Mouse (Mus musculus) forebrain, embryonic 14.5 days (tissue): ENCODE results near the gene Dcaf5. TPM values are rescaled to one million over a fixed set of nuclear protein-coding genes. Genes with fewer than 3 reads are reported as not detected.

Experiments used
- ATAC-seq: fragments of 200-750 bp; cut with Nextera tagmentation; 2 replicates; pipeline ENCODE4 v1.8.0; 2017; ENCODE audit warnings: mild to moderate bottlenecking, moderate library complexity
- DNase-seq: peaks from one replicate; pipeline ENCODE4 v3.0.0-alpha.2; 2015; ENCODE audit warnings: low spot score
- H3K27ac ChIP-seq: fragments of 300-500 bp; sonication (generic); 2 replicates; pipeline ENCODE4 v1.5.1; 2014; ENCODE audit warnings: low read depth, mild to moderate bottlenecking, control low read depth, low read length, moderate library complexity
- H3K27me3 ChIP-seq: fragments of 300-500 bp; sonication (generic); replicated peaks from 2 replicates; pipeline ENCODE4 v1.6.1; 2014; ENCODE audit warnings: low read length, control low read depth, mixed read lengths; ENCODE audit not compliant: control insufficient read depth, insufficient read depth
- H3K36me3 ChIP-seq: fragments of 300-500 bp; sonication (generic); 2 replicates; pipeline ENCODE4 v1.6.1; 2014; ENCODE audit warnings: low read length, control low read depth; ENCODE audit not compliant: control insufficient read depth, insufficient read depth
- H3K4me1 ChIP-seq: fragments of 300-500 bp; sonication (generic); 2 replicates; pipeline ENCODE4 v1.6.1; 2014; ENCODE audit warnings: antibody characterized with exemption, low read length, control low read depth; ENCODE audit not compliant: control insufficient read depth, insufficient read depth
- H3K4me2 ChIP-seq: fragments of 300-500 bp; sonication (generic); 2 replicates; pipeline ENCODE4 v1.6.1; 2014; ENCODE audit warnings: mild to moderate bottlenecking, control low read depth, low read length
- H3K4me3 ChIP-seq: fragments of 300-500 bp; sonication (generic); 2 replicates; pipeline ENCODE4 v1.5.1; 2014; ENCODE audit warnings: low read depth, low read length, control low read depth
- H3K9ac ChIP-seq: fragments of 300-500 bp; sonication (generic); 2 replicates; pipeline ENCODE4 v1.6.1; 2014; ENCODE audit warnings: mild to moderate bottlenecking, low read length, control low read depth, moderate library complexity
- H3K9me3 ChIP-seq: fragments of 300-500 bp; sonication (generic); replicated peaks from 2 replicates; pipeline ENCODE4 v1.6.1; 2016; ENCODE audit warnings: low read length, control low read depth, mixed read lengths; ENCODE audit not compliant: control insufficient read depth
- WGBS: fragments of 180-500 bp; shearing (Covaris S2); extraction: QIAGEN DNeasy Blood & Tissue Kit; methylation state at CpG from one replicate; pipeline ENCODE4 v1.1.7; 2014; 5-methylcytosine and 5-hydroxymethylcytosine counted together
- polyA plus RNA-seq: library from polyadenylated mRNA; unstranded; fragments of >200 nt; fragmentation: Nextera tagmentation; extraction: Ambion mirVana; gene quantifications from 2 replicates; pipeline ENCODE4 v1.2.1, GENCODE M21; 2014

The Dcaf5 gene
- polyA plus RNA-seq, 1 experiment from 2014 or later: 17.7 TPM

GRCm38 (mm10) chr12:80396397-80396796 is 40.0 kb downstream of the Dcaf5 start:
- 76% methylated on average over 6 of the region's 6 CpGs for WGBS
- no peaks in the 10 kb centered on the region for H3K4me1 ChIP-seq

DNA sequence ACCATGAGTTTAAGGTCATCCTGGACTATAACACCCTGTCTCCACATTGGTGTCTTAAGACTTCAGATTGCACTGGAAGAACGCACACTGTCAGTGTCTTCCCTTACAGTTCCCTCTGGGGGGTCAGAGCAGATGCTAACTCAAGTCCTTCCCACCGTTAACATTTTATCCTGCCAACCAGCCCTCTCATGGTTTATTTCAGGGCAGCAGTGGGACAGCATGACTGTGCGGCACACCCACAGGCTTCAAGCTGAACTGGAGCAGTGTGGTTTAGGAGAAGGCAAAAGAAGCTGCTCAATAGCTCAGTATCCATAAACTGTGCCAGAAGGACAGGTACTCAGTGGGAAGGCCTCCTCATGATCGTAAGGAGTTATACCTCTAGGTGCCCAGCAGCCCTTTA is 41.1 kb downstream of the Dcaf5 start:
- no peak for ATAC-seq
- WGBS: 95% methylated on average over 4 of the region's 4 CpGs

More at GRCm38 (mm10) chr12:80396397-80396796, 40.0 kb downstream of the Dcaf5 start:
- Histone ChIP-seq H3K9me3 (no peaks in the 10 kb centered on the region), H3K4me3 (no peak overlapping the region), H3K27me3 (no peaks in the 10 kb centered on the region), H3K9ac (no peak overlapping the region), H3K4me2 (no peak overlapping the region), H3K36me3 (peaks cover 47% of the 10 kb centered on the region), H3K27ac (no peak overlapping the region)
- ATAC-seq: no peak
- DNase-seq: no peak

DNA sequence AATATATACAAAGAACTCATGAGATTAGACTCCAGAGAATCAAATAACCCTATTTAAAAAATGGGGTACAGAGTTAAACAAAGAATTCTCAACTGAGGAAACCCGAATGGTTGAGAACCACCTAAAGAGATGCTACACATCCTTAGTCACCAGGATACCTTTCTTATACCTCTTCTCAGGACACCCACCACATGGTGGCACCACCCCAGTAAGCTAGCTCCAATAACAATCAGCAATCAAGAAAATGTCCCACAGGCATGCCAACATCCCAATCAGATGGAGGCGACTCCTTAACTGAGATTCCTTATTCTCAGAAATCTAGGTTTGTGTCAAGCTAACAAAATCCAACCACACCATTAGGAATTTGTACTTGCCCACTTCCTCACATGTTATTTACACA is 42.4 kb downstream of the Dcaf5 start:
- Histone ChIP-seq H3K4me3 (no peak overlapping the region), H3K9ac (no peak overlapping the region), H3K27ac (no peak overlapping the region), H3K4me2 (no peak overlapping the region), H3K36me3 (peaks cover 47% of the 10 kb centered on the region), H3K9me3 (no peaks in the 10 kb centered on the region), H3K4me1 (no peaks in the 10 kb centered on the region), H3K27me3 (no peaks in the 10 kb centered on the region)
- ATAC-seq (no peak), DNase-seq (no peak)
- 91% methylated on average over 2 of the region's 2 CpGs for WGBS

More for the DNA sequence above, 41.1 kb downstream of the Dcaf5 start:
- Histone ChIP-seq H3K4me2 (no peak overlapping the region), H3K4me1 (no peaks in the 10 kb centered on the region), H3K27me3 (no peaks in the 10 kb centered on the region), H3K9me3 (no peaks in the 10 kb centered on the region), H3K9ac (no peak overlapping the region), H3K36me3 (peaks cover 47% of the 10 kb centered on the region), H3K4me3 (no peak overlapping the region), H3K27ac (no peak overlapping the region)
- DNase-seq: no peak

DNA sequence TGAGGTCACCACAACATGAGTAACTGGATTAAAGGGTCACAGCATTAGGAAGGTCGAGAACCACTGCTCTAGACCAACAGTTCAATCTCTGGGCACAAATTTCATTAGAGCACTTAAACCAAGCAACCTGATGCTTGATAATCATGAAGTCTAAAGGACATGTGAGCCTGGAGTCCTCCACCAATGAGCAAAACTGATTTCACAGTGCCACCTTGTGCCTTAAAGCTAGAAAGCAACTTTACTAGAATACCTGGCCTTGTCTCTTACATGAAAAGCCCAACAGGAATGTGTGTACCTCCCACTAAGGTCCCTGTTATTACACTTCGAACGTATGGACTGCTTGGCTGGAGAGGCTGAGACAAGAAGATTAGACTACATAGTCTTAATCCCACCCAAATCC is 47.0 kb downstream of the Dcaf5 start:
- Histone ChIP-seq H3K4me3 (no peak overlapping the region), H3K9ac (no peak overlapping the region), H3K36me3 (peaks cover 13% of the 10 kb centered on the region; the same call in 1 of the 2 replicates), H3K4me2 (no peak overlapping the region), H3K27ac (no peak overlapping the region), H3K9me3 (no peaks in the 10 kb centered on the region), H3K4me1 (no peaks in the 10 kb centered on the region), H3K27me3 (no peaks in the 10 kb centered on the region)
- WGBS: 57% methylated on average over 3 of the region's 3 CpGs
- ATAC-seq (no peak), DNase-seq (peak; percentile 72)

GRCm38 (mm10) chr12:80387326-80387725 is 49.1 kb downstream of the Dcaf5 start:
- Histone ChIP-seq H3K9ac (no peak overlapping the region), H3K9me3 (no peaks in the 10 kb centered on the region), H3K36me3 (peaks cover 14% of the 10 kb centered on the region; the same call in 1 of the 2 replicates), H3K4me2 (no peak overlapping the region), H3K27me3 (no peaks in the 10 kb centered on the region), H3K4me1 (no peaks in the 10 kb centered on the region), H3K4me3 (no peak overlapping the region), H3K27ac (no peak overlapping the region)
- no peak for ATAC-seq
- WGBS: 92% methylated on average over 5 of the region's 5 CpGs
- DNase-seq: no peak

DNA sequence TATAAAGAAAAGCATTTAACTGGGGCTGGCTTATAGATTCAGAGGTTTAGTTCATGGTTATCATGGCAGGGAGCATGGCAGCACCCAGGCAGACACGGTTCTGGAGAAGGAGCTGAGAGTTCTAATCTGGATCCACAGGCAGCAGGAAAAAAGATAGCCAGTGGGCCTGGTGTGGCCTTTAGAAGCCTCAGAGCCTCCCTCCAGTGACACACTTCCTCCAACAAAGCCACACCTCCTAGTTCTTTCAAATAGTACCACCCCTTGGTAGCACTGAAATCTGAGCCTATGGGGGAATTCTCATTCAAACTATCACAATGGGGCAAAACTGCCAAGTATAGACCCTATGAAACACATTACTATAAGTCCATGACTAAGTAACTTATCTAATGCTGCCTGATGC is 51.0 kb downstream of the Dcaf5 start:
- no peak overlapping the region for H3K4me2 ChIP-seq
- ATAC-seq: no peak

GRCm38 (mm10) chr12:80383478-80383877 is 52.9 kb downstream of the Dcaf5 start:
- Histone ChIP-seq H3K9ac (no peak overlapping the region), H3K9me3 (no peaks in the 10 kb centered on the region), H3K4me3 (no peak overlapping the region), H3K36me3 (0 out of 2 replicates have a peak, but pooled peaks cover 8% of the 10 kb centered on the region), H3K27me3 (no peaks in the 10 kb centered on the region), H3K4me1 (peaks cover 4% of the 10 kb centered on the region; the same call in 1 of the 2 replicates), H3K27ac (no peak overlapping the region), H3K4me2 (no peak overlapping the region)
- no peak for DNase-seq
- no peak for ATAC-seq
- 90% methylated on average over 8 of the region's 8 CpGs for WGBS

More for the DNA sequence above, 51.0 kb downstream of the Dcaf5 start:
- Histone ChIP-seq H3K4me3 (no peak overlapping the region), H3K9ac (no peak overlapping the region), H3K36me3 (0 out of 2 replicates have a peak, but pooled peaks cover 11% of the 10 kb centered on the region), H3K27me3 (no peaks in the 10 kb centered on the region), H3K27ac (no peak overlapping the region), H3K4me1 (no peaks in the 10 kb centered on the region), H3K9me3 (no peaks in the 10 kb centered on the region)
- 79% methylated on average over 1 of the region's 1 CpGs for WGBS
- no peak for DNase-seq

DNA sequence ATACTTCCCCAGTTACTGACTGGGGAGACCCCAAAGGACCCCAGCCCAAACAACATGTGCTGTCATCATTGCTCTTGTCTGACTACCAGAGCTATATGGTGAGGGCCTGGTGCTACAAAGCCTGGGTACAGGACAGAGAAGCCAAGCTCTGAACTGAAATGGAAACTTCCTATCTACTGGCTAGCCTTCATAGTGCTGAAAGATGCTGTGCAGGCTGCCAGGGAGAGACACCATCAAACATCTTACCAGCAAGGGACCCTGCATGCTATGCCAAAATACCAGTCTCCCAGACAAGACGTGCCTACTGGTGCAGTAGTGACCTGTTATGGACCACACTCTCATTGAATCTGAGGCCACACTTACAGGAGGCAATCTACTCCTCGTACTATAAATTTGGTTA is 53.6 kb downstream of the Dcaf5 start:
- 91% methylated on average over 2 of the region's 2 CpGs for WGBS
- H3K4me3 ChIP-seq: no peak overlapping the region
- ATAC-seq (no peak), DNase-seq (no peak)
- peaks cover 4% of the 10 kb centered on the region; the same call in 1 of the 2 replicates for H3K4me1 ChIP-seq
- H3K4me2 ChIP-seq: no peak overlapping the region
- H3K27ac ChIP-seq: no peak overlapping the region
- H3K9me3 ChIP-seq: no peaks in the 10 kb centered on the region
- no peaks in the 10 kb centered on the region for H3K27me3 ChIP-seq
- H3K36me3 ChIP-seq: 0 out of 2 replicates have a peak, but pooled peaks cover 8% of the 10 kb centered on the region
- no peak overlapping the region for H3K9ac ChIP-seq

DNA sequence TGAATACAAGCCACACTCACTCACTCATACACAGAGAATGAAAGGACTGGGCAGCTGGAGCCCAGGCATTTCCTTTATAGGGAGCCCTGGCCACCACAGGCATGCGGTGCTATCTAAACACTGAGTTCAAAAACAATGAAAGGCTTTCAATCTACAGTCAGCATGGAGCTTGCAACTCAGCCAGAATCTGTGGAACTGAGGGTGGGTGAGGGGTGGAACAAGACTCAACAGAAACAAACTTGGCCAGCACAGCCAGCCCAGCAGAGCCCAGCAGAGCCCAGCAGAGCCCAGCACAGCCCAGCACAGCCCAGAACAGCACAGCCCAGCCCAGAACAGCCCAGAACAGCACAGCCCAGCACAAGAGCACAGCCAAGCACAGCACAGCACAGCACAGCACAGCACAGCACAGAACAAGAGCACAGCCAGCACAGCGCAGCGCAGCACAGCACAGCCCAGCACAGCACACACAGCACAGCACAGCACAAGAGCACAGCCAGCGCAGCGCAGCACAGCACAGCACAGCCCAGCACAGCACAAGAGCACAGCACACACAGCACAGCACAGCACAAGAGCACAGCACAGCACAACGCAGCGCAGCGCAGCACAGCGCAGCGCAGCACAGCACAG is 56.5 kb downstream of the Dcaf5 start:
- H3K27ac ChIP-seq: peak overlapping the region; percentile 44; the same call in 1 of the 2 replicates
- DNase-seq (peak; percentile 80), ATAC-seq (peak; percentile 85)
- H3K4me1 ChIP-seq: peaks cover 4% of the 10 kb centered on the region; the same call in 1 of the 2 replicates
- no peak overlapping the region for H3K9ac ChIP-seq
- 88% methylated on average over 10 of the region's 10 CpGs for WGBS
- H3K36me3 ChIP-seq: peaks cover 25% of the 10 kb centered on the region
- no peaks in the 10 kb centered on the region for H3K9me3 ChIP-seq
- no peaks in the 10 kb centered on the region for H3K27me3 ChIP-seq
- H3K4me2 ChIP-seq: no peak overlapping the region
- no peak overlapping the region for H3K4me3 ChIP-seq
